Mouse (Mus musculus): ENCODE measurements around the gene Slc25a34.

DNA sequence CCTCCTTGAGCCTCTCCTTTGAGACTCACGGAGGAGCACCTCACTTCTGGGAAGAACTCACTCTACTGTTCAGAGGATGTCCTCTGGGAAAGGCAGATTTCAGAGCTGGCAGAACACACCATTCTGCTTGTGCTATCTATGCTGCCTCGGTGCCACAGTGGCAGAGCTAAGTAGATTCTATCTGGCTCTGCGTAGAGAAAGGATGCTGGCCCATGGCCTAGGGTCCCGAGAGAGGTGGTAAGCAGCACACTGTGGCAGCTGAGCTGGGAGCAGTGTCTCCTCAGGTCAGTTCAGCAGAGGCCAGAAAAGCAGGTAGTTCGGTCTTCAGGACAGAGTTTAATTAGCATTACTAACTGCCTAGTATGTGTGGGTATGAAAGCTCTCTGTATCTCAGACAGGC lies 24.6 kb upstream of the Slc25a34 start:
- TF ChIP-seq CTCF (IDR thresholded peaks at IDR 0.05; ENCODE audit: borderline replicate concordance, insufficient read depth, low read depth, low read length): no peak
- no peak for TF ChIP-seq POLR2A (IDR thresholded peaks at IDR 0.05; ENCODE audit: borderline replicate concordance, insufficient read depth, low read length)

Measured in cerebellum, adult 2 months (tissue).